Mouse (Mus musculus): ENCODE results near the gene Zdhhc22.

- no peak for TF ChIP-seq ETS1 (conservative IDR thresholded peaks at IDR 0.05; ENCODE audit: low read depth, low read length)
- no peak for TF ChIP-seq POLR2A (IDR thresholded peaks at IDR 0.05; ENCODE audit: low read depth, low read length)
- no peak for TF ChIP-seq CTCF (conservative IDR thresholded peaks at IDR 0.05 in 1 of 2, IDR thresholded peaks at IDR 0.05 in 1 of 2; ENCODE audit: low read depth in 2 of 2, low read length in 2 of 2)
- TF ChIP-seq GABPA (IDR thresholded peaks at IDR 0.05; ENCODE audit: insufficient replicate concordance, low read depth, low read length): no peak
- TF ChIP-seq RCOR1 (conservative IDR thresholded peaks at IDR 0.05; ENCODE audit: low read depth, low read length): no peak
- no peak for TF ChIP-seq E2F4 (IDR thresholded peaks at IDR 0.05; ENCODE audit: insufficient replicate concordance, low read depth, low read length)
- TF ChIP-seq EP300 (IDR thresholded peaks at IDR 0.05; ENCODE audit: low read length): no peak
- TF ChIP-seq MYC (IDR thresholded peaks at IDR 0.05; ENCODE audit: low read depth, low read length): no peak
- TF ChIP-seq ZC3H11A (IDR thresholded peaks at IDR 0.05; ENCODE audit: low read depth, low read length): no peak
- no peak for TF ChIP-seq CHD2 (IDR thresholded peaks at IDR 0.05; ENCODE audit: low read length)
- no peak for TF ChIP-seq NRF1 (IDR thresholded peaks at IDR 0.05; ENCODE audit: low read depth, low read length)
- TF ChIP-seq ZKSCAN1 (IDR thresholded peaks at IDR 0.05; ENCODE audit: borderline replicate concordance, low read depth, low read length): no peak
Observed at GRCm38 (mm10) chr12:86936587-86937343, 53.5 kb downstream of the Zdhhc22 start.
